Mouse (Mus musculus): ENCODE measurements around the gene Cdkn1a. TPM values are rescaled to one million over a fixed set of nuclear protein-coding genes. Genes with fewer than 3 reads are reported as not detected.
"Not testable (repeated sequence)": the region's sequence is repeated elsewhere in the genome, so short reads cannot be mapped to it uniquely, and the experiment has no call there.

Cdkn1a gene
- total RNA-seq, 2 experiments from 2014 or later: 3.5 to 6.5 TPM

DNA sequence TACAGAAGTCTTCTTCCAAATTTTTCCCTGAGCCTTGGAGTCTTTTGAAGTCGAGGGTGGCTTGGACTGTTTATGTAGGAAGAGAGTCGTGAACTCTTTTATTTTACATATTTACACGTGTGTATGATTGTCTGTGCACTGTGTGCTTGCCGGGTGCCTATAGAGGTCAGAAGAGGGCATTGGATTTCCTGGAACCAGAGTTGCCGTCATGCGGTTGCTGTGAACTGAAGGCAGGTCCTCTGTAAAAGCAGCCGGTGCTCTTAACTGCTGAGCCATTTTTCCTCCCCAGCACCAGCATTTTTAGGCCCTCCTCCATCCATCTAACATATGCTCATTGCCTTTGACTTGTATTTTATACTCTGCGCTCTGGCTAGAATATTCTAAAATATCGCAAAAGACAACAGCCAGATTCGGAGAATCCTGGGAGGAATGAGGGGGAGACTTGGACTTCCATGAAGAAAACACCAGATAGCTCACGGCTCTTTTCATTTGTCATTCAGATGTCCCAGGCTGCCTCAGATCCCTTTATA is 33.4 kb upstream of the Cdkn1a start:
- ATAC-seq (replicated peaks; ENCODE audit: low FRiP score, low TSS enrichment, poor library complexity, severe bottlenecking): no peak

GRCm38 (mm10) chr17:29057961-29058360 is 32.8 kb upstream of the Cdkn1a start:
- no peak for ATAC-seq (replicated peaks; ENCODE audit: low FRiP score, low TSS enrichment, poor library complexity, severe bottlenecking)

DNA sequence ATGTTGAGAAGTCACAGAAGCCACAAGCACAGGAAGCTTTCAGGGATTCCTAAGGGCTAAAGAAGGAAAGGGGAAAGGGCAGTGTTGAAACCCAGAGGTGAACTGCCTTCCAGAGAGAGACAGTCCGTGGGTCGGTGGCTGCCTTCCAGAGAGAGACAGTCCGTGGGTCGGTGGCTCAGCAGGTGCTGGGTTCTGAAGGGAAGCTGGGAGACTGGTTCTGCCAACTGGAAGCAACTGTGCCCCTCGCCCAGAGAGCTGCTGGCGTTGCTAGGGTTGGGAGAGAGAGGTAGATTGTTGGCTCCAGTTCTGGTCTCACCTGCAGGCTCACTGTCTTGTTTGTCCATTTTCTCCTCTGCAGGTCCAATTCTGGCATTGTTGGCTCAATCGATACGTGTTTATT is 32.3 kb upstream of the Cdkn1a start:
- no peak for ATAC-seq (replicated peaks; ENCODE audit: low FRiP score, low TSS enrichment, poor library complexity, severe bottlenecking)

GRCm38 (mm10) chr17:29059581-29059980 is 31.2 kb upstream of the Cdkn1a start:
- no peak for ATAC-seq (replicated peaks; ENCODE audit: low FRiP score, low TSS enrichment, poor library complexity, severe bottlenecking)

- ATAC-seq (replicated peaks; ENCODE audit: low FRiP score, low TSS enrichment, poor library complexity, severe bottlenecking): no peak
These were observed 29.8 kb upstream of the Cdkn1a start for GRCm38 (mm10) chr17:29060946-29061345.

DNA sequence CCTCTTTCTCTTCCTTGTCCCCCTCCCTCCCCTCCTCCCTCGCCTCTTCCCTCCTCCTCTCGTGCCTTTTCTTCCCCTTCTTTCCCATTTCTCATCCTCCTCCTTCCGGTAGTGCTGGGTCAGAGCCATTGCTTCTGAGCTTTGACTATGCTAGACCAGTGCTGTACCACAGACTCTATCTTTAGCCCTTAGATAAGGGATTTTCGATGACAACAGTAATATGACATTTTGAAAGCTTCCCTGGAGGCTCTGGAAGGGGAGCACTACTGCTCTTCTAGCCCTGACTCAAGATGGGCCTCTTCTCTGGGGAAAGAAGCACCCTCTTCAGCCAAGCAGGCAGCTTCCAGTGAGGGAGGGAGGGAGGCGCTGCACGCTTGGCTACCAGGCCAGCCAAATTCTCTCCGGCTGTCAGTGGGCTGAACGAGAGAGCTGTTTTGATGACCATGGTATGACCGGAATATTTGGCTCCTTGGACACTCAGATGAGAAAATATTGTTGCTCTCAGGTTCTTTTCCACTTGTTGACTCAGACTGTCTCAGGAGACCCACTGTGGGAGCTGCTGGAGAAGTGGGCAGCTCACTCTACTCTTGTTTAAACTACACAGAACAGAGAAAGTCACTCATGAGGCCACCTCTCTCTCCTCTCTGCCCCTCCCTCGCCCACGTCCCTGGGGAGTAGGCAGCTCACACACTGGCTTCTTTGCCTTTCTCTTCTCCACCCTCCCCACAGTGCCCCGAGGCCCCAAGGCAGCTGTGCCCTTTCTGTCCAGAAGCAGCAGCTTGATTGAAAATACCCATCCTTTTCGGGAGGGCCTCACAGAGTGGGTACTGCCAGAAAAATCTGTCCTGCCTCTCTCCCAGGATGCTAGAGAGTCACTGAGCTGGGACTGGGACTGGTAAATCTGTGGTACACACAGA is 28.4 kb upstream of the Cdkn1a start:
- ATAC-seq (replicated peaks; ENCODE audit: low FRiP score, low TSS enrichment, poor library complexity, severe bottlenecking): no peak

DNA sequence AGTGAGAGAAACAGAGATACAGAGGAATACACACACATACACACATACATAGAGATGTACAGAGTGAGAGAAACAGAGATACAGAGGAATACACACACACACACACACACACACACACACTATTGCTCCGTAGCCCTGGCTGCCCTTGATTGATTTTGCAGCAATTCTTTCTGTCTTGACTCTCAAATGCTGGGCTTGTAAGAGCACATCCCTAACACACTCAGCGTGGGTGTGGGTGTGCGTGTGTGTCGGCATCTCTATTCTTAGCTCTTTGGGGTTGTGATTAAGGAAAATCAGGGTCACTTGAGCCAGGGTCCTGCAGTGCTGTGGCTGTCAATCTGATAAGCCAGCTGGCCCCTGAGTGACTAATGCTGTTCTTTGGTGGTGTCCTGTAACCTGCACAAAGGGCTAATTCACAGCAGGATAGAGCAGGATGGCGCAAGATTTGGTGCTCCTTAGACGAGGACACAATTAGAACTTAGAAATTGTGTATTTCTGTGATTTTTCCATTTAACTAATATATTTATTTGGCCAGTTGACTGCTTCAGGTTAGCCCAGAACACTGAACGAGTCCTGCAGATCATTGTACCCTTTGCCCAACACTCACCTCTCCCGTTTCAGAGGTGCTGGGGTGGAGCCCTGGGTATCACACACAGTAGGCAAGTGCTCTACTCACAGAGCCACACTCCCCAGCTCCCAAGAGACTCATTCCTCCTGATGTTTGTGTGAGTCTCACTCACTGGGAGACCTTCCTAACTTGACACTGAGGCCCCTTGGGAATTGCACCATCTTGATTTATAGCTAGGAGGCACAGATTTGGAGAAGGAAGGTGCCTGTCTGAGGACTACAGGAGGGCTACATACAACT is 27.4 kb upstream of the Cdkn1a start:
- ATAC-seq (replicated peaks; ENCODE audit: low FRiP score, low TSS enrichment, poor library complexity, severe bottlenecking): no peak

DNA sequence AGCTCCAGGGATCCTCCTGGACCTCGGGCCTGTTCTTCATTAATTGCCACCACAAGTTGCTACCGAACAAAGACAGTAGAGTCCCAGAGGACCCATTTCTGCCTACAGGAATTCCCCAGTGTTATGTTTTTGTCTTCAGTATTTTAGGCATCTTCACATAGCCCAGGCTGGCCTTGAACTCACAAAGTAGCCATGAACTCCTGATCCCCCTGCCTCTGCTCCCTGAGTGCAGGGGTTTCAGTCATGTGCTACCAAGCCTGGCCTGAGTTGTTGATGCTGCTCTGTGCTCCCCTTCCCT is 26.8 kb upstream of the Cdkn1a start:
- no peak for ATAC-seq (replicated peaks; ENCODE audit: low FRiP score, low TSS enrichment, poor library complexity, severe bottlenecking)

- no peak for ATAC-seq (replicated peaks; ENCODE audit: low FRiP score, low TSS enrichment, poor library complexity, severe bottlenecking)
These were observed 25.4 kb upstream of the Cdkn1a start for GRCm38 (mm10) chr17:29065245-29065940.

GRCm38 (mm10) chr17:29065971-29066370 is 24.8 kb upstream of the Cdkn1a start:
- no peak for ATAC-seq (replicated peaks; ENCODE audit: low FRiP score, low TSS enrichment, poor library complexity, severe bottlenecking)

GRCm38 (mm10) chr17:29067416-29067815 is 23.4 kb upstream of the Cdkn1a start:
- ATAC-seq (replicated peaks; ENCODE audit: low FRiP score, low TSS enrichment, poor library complexity, severe bottlenecking): not testable (repeated sequence)

GRCm38 (mm10) chr17:29067847-29068246 is 22.9 kb upstream of the Cdkn1a start:
- ATAC-seq (replicated peaks; ENCODE audit: low FRiP score, low TSS enrichment, poor library complexity, severe bottlenecking): no peak

DNA sequence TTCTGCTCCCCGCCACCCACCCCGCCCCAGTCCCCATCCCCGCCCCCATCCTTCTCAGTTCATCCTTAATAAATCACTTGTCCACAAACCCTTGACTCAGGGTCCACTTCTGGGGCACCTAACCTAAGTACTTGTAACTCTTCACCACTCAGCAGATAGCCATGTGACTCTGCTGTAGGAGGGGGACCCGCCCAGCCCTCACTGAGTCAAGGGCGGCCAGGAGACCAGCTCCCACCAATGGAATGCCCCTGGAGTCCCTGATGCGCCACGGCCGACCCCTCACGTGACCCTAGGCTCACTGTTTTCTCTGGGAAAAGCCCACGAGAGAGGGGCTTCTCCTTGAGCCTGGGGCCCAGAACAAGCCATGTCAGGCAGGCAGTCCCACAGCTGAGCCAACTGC is 21.7 kb upstream of the Cdkn1a start:
- ATAC-seq (replicated peaks; ENCODE audit: low FRiP score, low TSS enrichment, poor library complexity, severe bottlenecking): no peak

GRCm38 (mm10) chr17:29071820-29072219 is 19.0 kb upstream of the Cdkn1a start:
- ATAC-seq (replicated peaks; ENCODE audit: low FRiP score, low TSS enrichment, poor library complexity, severe bottlenecking): no peak

- no peak for ATAC-seq (replicated peaks; ENCODE audit: low FRiP score, low TSS enrichment, poor library complexity, severe bottlenecking)
These were observed 18.0 kb upstream of the Cdkn1a start for GRCm38 (mm10) chr17:29072701-29073307.

DNA sequence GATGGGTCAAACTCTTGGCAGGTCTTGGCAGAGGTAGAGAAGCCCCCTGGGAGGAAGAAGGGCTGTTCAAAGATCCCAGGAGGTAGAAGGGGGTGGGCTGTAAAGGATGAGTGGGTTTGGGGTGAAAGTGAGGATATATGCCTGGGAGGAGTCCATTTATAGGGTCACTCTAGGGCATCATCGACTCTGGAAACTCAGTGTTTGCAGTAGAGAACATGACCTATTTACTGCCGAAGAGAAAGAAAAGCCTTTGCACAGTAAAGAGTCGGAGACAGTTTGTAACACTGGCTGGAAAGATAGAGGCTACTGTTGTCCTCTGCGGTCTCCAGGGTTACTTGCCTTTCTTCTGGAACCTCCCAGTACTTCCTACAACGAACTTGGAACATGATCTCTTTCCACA is 17.5 kb upstream of the Cdkn1a start:
- ATAC-seq (replicated peaks; ENCODE audit: low FRiP score, low TSS enrichment, poor library complexity, severe bottlenecking): no peak

DNA sequence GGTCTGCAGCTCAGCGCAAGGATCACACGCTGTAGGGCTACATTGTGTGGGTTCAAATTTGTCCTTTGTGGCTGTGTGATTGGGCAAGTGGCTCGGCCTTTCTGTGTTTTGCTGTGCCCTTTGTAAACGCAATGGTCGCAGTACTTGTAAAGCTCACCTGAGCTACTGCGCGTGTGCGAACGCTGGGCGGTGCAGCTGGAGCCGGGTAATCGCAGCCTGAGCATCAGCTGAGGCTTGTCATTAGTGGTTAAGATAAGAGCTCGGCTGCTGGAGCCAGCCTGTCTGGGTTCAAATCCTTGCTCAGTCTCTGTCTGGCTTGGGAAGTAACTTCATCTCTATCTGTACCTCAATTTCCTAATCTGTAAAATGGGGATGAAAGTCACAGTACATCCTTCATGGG is 16.7 kb upstream of the Cdkn1a start:
- no peak for ATAC-seq (replicated peaks; ENCODE audit: low FRiP score, low TSS enrichment, poor library complexity, severe bottlenecking)

DNA sequence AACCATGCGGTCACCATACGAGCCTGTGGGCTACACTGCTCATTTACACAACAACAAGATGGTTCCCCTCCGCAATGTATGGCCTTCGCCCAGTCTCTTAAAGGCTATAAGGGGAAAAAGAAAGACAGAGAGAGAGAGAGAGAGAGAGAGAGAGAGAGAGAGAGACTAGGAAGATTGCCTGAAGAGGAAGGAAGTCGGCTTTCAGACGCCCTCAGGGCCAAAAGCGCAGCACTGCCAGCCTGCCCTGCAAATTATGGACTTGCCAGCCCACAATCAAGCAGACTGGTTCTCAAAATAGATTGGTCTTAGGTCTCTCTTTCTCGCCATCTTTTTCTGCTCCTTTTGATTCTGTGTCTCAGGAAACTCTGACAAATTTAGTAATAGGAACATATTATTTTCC is 14.5 kb upstream of the Cdkn1a start:
- no peak for ATAC-seq (replicated peaks; ENCODE audit: low FRiP score, low TSS enrichment, poor library complexity, severe bottlenecking)

GRCm38 (mm10) chr17:29077786-29078509 is 12.8 kb upstream of the Cdkn1a start:
- ATAC-seq (replicated peaks; ENCODE audit: low FRiP score, low TSS enrichment, poor library complexity, severe bottlenecking): no peak
